Mouse (Mus musculus) stomach, embryonic 14.5 days (tissue): ENCODE data around the gene Sumo2. TPM values are rescaled to one million over a fixed set of nuclear protein-coding genes. Genes with fewer than 3 reads are reported as not detected.
"Not testable (repeated sequence)": the region's sequence is repeated elsewhere in the genome, so short reads cannot be mapped to it uniquely, and the experiment has no call there.

ENCODE experiments used
- ATAC-seq: fragments of 200-750 bp; cut with Nextera tagmentation; 2 replicates; pipeline ENCODE4 v1.8.0; 2017; ENCODE audit warnings: low read depth, moderate TSS enrichment; ENCODE audit not compliant: insufficient number of reproducible peaks, insufficient read depth, low FRiP score
- H3K27ac ChIP-seq: fragments of 300-500 bp; sonication (generic); 2 replicates; pipeline ENCODE4 v1.5.1; 2014; ENCODE audit warnings: mild to moderate bottlenecking, low read length, moderate library complexity, mixed read lengths
- H3K27me3 ChIP-seq: fragments of 300-500 bp; sonication (generic); 2 replicates; pipeline ENCODE4 v1.6.1; 2014; ENCODE audit warnings: low read length, control low read depth, mixed read lengths; ENCODE audit not compliant: control insufficient read depth, insufficient read depth
- H3K36me3 ChIP-seq: fragments of 300-500 bp; sonication (generic); 2 replicates; pipeline ENCODE4 v1.6.1; 2014; ENCODE audit warnings: mild to moderate bottlenecking, control low read depth, low read length, moderate library complexity, mixed read lengths; ENCODE audit not compliant: control insufficient read depth, insufficient read depth
- H3K4me1 ChIP-seq: fragments of 300-500 bp; sonication (generic); 2 replicates; pipeline ENCODE4 v1.6.1; 2014; ENCODE audit warnings: low read length, control low read depth, mixed read lengths; ENCODE audit not compliant: control insufficient read depth, insufficient read depth
- H3K4me2 ChIP-seq: fragments of 300-500 bp; sonication (generic); replicated peaks from 2 replicates; pipeline ENCODE4 v1.6.1; 2014; ENCODE audit warnings: low read depth, low read length, control low read depth
- H3K4me3 ChIP-seq: fragments of 300-500 bp; sonication (generic); 2 replicates; pipeline ENCODE4 v1.5.1; 2014; ENCODE audit warnings: low read depth, low read length, control low read depth
- H3K9ac ChIP-seq: fragments of 300-500 bp; sonication (generic); replicated peaks from 2 replicates; pipeline ENCODE4 v1.6.1; 2014; ENCODE audit warnings: low read depth, mild to moderate bottlenecking, control low read depth, low read length, moderate library complexity, mixed read lengths
- H3K9me3 ChIP-seq: fragments of 300-500 bp; sonication (generic); 2 replicates; pipeline ENCODE4 v1.6.1; 2016; ENCODE audit warnings: low read depth, low read length, control low read depth; ENCODE audit not compliant: control insufficient read depth
- WGBS: fragments of 180-500 bp; shearing (Covaris S2); extraction: QIAGEN DNeasy Blood & Tissue Kit; methylation state at CpG from one replicate; pipeline ENCODE4 v1.1.7; 2014; 5-methylcytosine and 5-hydroxymethylcytosine counted together
- polyA plus RNA-seq: library from polyadenylated mRNA; unstranded; fragments of >200 nt; fragmentation: Nextera tagmentation; extraction: Ambion mirVana; gene quantifications from 2 replicates; pipeline ENCODE4 v1.2.1, GENCODE M21; 2014

Sumo2 gene
- polyA plus RNA-seq, 1 experiment from 2014 or later: 984 TPM

DNA sequence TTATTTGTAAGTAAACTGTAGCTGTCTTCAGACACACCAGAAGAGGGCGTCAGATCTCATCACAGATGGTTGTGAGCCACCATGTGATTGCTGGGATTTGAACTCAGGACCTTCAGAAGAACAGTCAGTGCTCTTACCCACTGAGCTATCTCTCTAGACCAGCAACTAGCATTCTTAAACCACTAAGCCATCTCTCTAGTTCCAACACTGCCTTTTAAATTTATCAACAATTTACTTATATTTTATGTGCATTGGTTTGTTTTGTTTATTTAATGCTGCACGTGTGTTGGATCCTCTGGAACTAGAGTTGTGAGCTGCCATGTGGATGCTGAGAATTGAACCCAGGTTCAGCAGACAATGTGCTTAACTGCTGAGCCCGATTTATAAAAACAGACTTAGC is 9.6 kb downstream of the Sumo2 start:
- ATAC-seq, H3K4me2 ChIP-seq, H3K9me3 ChIP-seq, H3K4me3 ChIP-seq, H3K4me1 ChIP-seq, H3K27ac ChIP-seq, H3K27me3 ChIP-seq, H3K9ac ChIP-seq: not testable (repeated sequence)
- peaks cover 62% of the 10 kb centered on the region for H3K36me3 ChIP-seq
- WGBS: 77% methylated on average over 3 of the region's 3 CpGs

DNA sequence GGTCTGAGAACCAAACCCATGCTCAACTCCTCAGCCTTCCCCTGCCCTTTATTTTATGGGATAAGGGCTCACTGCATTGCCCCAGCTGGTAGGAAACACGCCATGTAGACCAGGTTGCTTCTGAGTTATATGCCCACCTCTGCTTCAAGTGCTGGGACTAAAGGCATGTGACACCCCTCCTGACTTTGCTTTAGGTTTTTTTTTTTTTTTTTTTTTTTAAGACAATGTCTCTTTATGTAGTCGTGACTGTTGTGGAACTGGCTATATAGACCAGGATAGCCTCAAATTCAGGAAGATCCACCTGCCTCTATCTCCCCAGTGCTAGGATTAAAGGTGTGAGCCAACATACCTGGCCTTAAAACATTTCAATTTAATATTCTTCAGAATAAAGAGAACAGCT is 13.4 kb downstream of the Sumo2 start:
- no peak overlapping the region for H3K9ac ChIP-seq
- no peak overlapping the region for H3K4me3 ChIP-seq
- H3K27me3 ChIP-seq: no peaks in the 10 kb centered on the region
- no peak overlapping the region for H3K27ac ChIP-seq
- 69% methylated on average over 2 of the region's 2 CpGs for WGBS
- H3K36me3 ChIP-seq: peaks cover 36% of the 10 kb centered on the region
- no peaks in the 10 kb centered on the region for H3K4me1 ChIP-seq
- no peak for ATAC-seq
- no peak overlapping the region for H3K4me2 ChIP-seq
- H3K9me3 ChIP-seq: no peaks in the 10 kb centered on the region

DNA sequence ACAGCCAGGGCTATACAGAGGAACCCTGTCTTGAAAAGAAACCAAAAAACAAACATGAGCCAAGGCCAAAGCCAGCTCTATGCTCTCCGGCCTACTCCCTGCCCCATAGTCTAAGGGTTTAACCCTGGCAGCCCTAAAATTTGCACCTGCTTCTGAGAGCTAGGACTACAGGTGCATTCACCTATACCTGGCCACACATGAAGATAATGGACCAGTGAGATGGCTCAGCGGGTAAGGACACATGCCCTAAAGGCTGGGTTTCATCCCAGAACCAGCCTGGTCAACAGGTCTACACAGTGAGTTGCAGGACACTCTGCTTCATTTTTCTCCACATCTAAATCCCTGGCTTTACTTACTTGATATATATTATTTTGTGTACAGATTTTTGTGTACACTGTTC is 13.8 kb downstream of the Sumo2 start:
- no peak overlapping the region for H3K4me2 ChIP-seq
- ATAC-seq: no peak
- H3K27ac ChIP-seq: no peak overlapping the region
- H3K36me3 ChIP-seq: peaks cover 32% of the 10 kb centered on the region
- no peak overlapping the region for H3K4me3 ChIP-seq
- WGBS: 86% methylated on average over 2 of the region's 2 CpGs
- H3K9me3 ChIP-seq: no peaks in the 10 kb centered on the region
- H3K9ac ChIP-seq: no peak overlapping the region
- H3K27me3 ChIP-seq: no peaks in the 10 kb centered on the region
- no peaks in the 10 kb centered on the region for H3K4me1 ChIP-seq

DNA sequence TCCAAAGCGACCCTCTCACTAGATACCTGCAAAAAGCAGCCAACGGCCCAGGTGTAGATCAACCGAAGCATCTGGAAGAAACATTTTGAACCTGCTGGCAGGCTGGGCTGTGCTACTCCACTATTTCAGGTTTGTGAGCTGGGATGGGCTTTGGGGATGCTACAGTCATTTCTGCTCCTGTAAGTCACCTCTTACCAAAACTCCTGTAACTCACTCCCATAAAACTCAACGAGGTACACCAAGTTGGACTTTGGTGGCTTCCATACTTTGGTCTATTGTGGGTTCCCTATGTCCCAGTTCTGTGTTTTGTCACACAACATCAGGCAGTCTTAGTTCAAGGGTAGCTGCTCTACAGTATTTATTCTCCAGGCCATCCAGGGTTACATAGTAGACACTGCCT is 15.0 kb downstream of the Sumo2 start:
- Histone ChIP-seq H3K9me3 (no peaks in the 10 kb centered on the region), H3K4me3 (no peak overlapping the region), H3K36me3 (peaks cover 21% of the 10 kb centered on the region), H3K4me1 (no peaks in the 10 kb centered on the region), H3K4me2 (no peak overlapping the region), H3K27ac (no peak overlapping the region), H3K9ac (no peak overlapping the region), H3K27me3 (no peaks in the 10 kb centered on the region)
- ATAC-seq: no peak
- WGBS: 80% methylated on average over 4 of the region's 4 CpGs

DNA sequence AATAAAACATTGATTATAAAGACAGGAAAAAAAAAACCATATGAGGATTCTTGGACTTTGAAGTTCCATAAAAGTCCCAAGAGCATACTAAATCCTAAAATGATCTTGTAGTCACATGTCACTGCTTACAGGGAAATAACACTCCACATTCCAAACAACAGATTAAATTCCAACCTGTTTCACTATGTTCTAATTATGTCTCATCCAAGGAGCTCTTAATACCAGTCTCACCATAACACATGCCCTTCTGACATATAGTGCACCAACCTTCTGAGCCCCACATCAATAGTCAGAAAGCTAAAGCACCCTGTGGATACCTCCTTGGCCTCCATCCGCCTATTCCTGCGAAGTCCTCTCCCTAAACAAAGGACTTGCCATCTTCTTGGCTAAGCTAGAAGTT is 15.9 kb downstream of the Sumo2 start:
- Histone ChIP-seq H3K4me2 (no peak overlapping the region), H3K36me3 (peaks cover 18% of the 10 kb centered on the region), H3K27me3 (no peaks in the 10 kb centered on the region), H3K4me1 (no peaks in the 10 kb centered on the region), H3K9ac (no peak overlapping the region), H3K27ac (no peak overlapping the region), H3K9me3 (no peaks in the 10 kb centered on the region), H3K4me3 (no peak overlapping the region)
- WGBS: 78% methylated on average over 2 of the region's 2 CpGs
- ATAC-seq: no peak

DNA sequence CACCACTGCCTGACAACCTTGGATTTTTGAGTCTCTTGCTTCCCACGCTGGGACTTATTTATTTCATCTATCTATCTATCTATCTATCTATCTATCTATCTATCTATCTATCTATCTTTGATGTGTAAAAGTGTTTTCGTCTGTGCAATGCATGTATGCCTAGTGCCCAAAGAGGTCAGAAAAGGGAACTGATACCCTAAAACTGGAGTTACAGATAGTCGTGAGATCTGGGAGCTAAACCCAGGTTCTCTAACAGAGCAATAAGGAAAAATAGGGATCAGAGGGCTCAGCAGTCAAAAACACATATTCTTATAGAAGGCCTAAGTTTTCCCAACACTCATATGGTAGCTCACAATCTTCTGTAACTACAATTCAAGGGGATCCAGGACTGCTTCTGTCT is 16.5 kb downstream of the Sumo2 start:
- no peaks in the 10 kb centered on the region for H3K9me3 ChIP-seq
- H3K4me2 ChIP-seq: no peak overlapping the region
- H3K4me3 ChIP-seq: no peak overlapping the region
- no peaks in the 10 kb centered on the region for H3K27me3 ChIP-seq
- ATAC-seq: no peak
- no peak overlapping the region for H3K27ac ChIP-seq
- 0 out of 2 replicates have a peak, but pooled peaks cover 3% of the 10 kb centered on the region for H3K4me1 ChIP-seq
- peaks cover 12% of the 10 kb centered on the region for H3K36me3 ChIP-seq
- 85% methylated on average over 3 of the region's 3 CpGs for WGBS
- no peak overlapping the region for H3K9ac ChIP-seq

DNA sequence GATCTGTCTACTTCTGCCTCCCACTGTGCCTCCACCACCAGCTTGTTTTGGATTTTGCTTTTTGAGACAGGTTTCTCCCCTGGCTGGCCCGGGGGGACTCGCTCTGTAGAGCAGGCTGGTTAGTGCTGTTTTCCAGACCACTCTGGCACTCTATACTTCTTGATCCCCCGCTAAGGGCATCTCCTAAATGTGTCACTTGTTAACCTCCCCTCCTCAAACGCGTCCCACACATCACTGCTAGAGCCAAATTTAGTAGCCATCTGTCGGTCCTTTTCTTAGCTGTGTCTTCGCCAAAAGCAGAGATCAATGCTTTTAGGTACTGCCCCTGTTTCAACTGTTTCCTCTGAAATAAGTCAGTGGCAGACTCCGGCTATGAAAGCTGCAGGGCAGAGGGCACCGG is 17.4 kb downstream of the Sumo2 start:
- WGBS: 56% methylated on average over 9 of the region's 9 CpGs
- Histone ChIP-seq H3K4me3 (no peak overlapping the region), H3K36me3 (peaks cover 4% of the 10 kb centered on the region), H3K27me3 (no peaks in the 10 kb centered on the region), H3K9ac (no peak overlapping the region), H3K9me3 (no peaks in the 10 kb centered on the region), H3K4me1 (0 out of 2 replicates have a peak, but pooled peaks cover 3% of the 10 kb centered on the region), H3K27ac (no peak overlapping the region), H3K4me2 (no peak overlapping the region)
- ATAC-seq: no peak

DNA sequence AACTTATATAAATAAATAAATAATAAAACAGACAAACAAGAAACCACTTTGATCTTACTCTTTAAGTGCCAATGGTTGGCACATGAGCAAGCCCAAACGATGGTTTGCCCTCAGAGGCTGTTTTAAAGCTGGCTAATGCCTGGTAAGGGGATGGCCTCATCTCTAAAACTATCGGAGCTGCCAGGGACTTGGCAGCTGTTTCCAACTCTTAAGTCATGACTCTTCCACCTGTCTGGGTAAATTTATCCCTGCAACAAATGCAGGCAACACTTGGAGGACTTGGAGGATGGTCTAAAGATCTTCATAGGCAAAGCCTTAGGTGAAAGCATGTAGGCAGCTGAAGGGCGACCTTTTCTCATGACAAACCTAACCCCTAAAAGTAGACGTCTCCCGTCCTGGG is 19.1 kb downstream of the Sumo2 start:
- no peak overlapping the region for H3K4me2 ChIP-seq
- H3K9ac ChIP-seq: no peak overlapping the region
- H3K27ac ChIP-seq: no peak overlapping the region
- no peaks in the 10 kb centered on the region for H3K36me3 ChIP-seq
- no peak for ATAC-seq
- H3K9me3 ChIP-seq: no peaks in the 10 kb centered on the region
- 79% methylated on average over 5 of the region's 5 CpGs for WGBS
- no peaks in the 10 kb centered on the region for H3K27me3 ChIP-seq
- no peak overlapping the region for H3K4me3 ChIP-seq
- peaks cover 12% of the 10 kb centered on the region; the same call in 1 of the 2 replicates for H3K4me1 ChIP-seq

DNA sequence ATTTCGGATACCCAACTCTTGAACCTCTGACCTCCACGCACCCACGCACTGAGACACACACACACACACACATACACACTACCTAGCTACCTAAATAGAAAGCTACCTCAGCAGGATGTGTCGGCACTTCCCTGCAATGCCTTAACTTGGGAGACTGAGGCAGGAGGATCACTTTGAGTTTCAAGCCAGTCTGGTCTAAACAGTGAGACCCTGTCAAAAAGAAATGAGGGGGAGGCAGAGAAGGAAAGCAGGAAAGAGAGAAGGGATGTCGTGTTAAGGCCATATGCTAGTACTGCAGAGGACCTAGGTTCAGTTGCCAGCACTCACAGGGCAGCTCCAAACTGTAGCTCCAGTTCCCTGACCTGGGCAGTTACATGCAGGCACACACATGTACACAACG is 21.1 kb downstream of the Sumo2 start:
- no peaks in the 10 kb centered on the region for H3K27me3 ChIP-seq
- no peak overlapping the region for H3K27ac ChIP-seq
- H3K9me3 ChIP-seq: no peaks in the 10 kb centered on the region
- WGBS: 66% methylated on average over 6 of the region's 6 CpGs
- 0 out of 2 replicates have a peak overlapping the region, but pooled peaks have one; percentile 58 for H3K4me2 ChIP-seq
- no peak for ATAC-seq
- no peaks in the 10 kb centered on the region for H3K36me3 ChIP-seq
- peaks cover 30% of the 10 kb centered on the region for H3K4me1 ChIP-seq
- no peak overlapping the region for H3K4me3 ChIP-seq
- H3K9ac ChIP-seq: no peak overlapping the region
